Mouse (Mus musculus) forebrain, embryonic 11.5 days (tissue): ENCODE data around the gene Dpy19l1. TPM values are rescaled to one million over a fixed set of nuclear protein-coding genes. Genes with fewer than 3 reads are reported as not detected.
A peak's percentile ranks its signal among the peaks of the same experiment; 100 is the strongest.

Experiments used
- ATAC-seq: fragments of 200-750 bp; cut with Nextera tagmentation; replicated peaks from 2 replicates; pipeline ENCODE4 v1.8.0; 2017; ENCODE audit warnings: moderate TSS enrichment; ENCODE audit not compliant: low FRiP score
- DNase-seq: peaks from one replicate; pipeline ENCODE4 v3.0.0-alpha.2; 2017; ENCODE audit warnings: low spot score
- H3K27ac ChIP-seq: fragments of 300-500 bp; sonication (generic); 2 replicates; pipeline ENCODE4 v1.5.1; 2014; ENCODE audit warnings: low read depth, low read length
- H3K27me3 ChIP-seq: fragments of 300-500 bp; sonication (generic); 2 replicates; pipeline ENCODE4 v1.6.1; 2014; ENCODE audit warnings: mild to moderate bottlenecking, low read length, mixed read lengths; ENCODE audit not compliant: control insufficient read depth, insufficient read depth
- H3K36me3 ChIP-seq: fragments of 300-500 bp; sonication (generic); 2 replicates; pipeline ENCODE4 v1.6.1; 2014; ENCODE audit warnings: mild to moderate bottlenecking, low read length, moderate library complexity, mixed read lengths; ENCODE audit not compliant: control insufficient read depth, insufficient read depth
- H3K4me1 ChIP-seq: fragments of 300-500 bp; sonication (generic); replicated peaks from 2 replicates; pipeline ENCODE4 v1.6.1; 2014; ENCODE audit warnings: low read length, mixed read lengths; ENCODE audit not compliant: control insufficient read depth, insufficient read depth
- H3K4me2 ChIP-seq: fragments of 300-500 bp; sonication (generic); 2 replicates; pipeline ENCODE4 v1.6.1; 2014; ENCODE audit warnings: low read depth, mild to moderate bottlenecking, low read length, moderate library complexity, mixed read lengths; ENCODE audit not compliant: severe bottlenecking
- H3K4me3 ChIP-seq: fragments of 300-500 bp; sonication (generic); 2 replicates; pipeline ENCODE4 v1.5.1; 2014; ENCODE audit warnings: low read depth, low read length
- H3K9ac ChIP-seq: fragments of 300-500 bp; sonication (generic); 2 replicates; pipeline ENCODE4 v1.6.1; 2014; ENCODE audit warnings: low read length
- H3K9me3 ChIP-seq: fragments of 300-500 bp; sonication (generic); 2 replicates; pipeline ENCODE4 v1.6.1; 2016; ENCODE audit warnings: low read length, mixed read lengths; ENCODE audit not compliant: control insufficient read depth
- WGBS: fragments of 180-500 bp; shearing (Covaris S2); extraction: QIAGEN DNeasy Blood & Tissue Kit; methylation state at CpG from one replicate; pipeline ENCODE4 v1.1.7; 2014; 5-methylcytosine and 5-hydroxymethylcytosine counted together
- polyA plus RNA-seq: library from polyadenylated mRNA; unstranded; fragments of >200 nt; fragmentation: Nextera tagmentation; extraction: Ambion mirVana; gene quantifications from 2 replicates; pipeline ENCODE4 v1.2.1, GENCODE M21; 2014

Dpy19l1 gene
- 21.5 and 24.2 TPM in 2 replicates for polyA plus RNA-seq

DNA sequence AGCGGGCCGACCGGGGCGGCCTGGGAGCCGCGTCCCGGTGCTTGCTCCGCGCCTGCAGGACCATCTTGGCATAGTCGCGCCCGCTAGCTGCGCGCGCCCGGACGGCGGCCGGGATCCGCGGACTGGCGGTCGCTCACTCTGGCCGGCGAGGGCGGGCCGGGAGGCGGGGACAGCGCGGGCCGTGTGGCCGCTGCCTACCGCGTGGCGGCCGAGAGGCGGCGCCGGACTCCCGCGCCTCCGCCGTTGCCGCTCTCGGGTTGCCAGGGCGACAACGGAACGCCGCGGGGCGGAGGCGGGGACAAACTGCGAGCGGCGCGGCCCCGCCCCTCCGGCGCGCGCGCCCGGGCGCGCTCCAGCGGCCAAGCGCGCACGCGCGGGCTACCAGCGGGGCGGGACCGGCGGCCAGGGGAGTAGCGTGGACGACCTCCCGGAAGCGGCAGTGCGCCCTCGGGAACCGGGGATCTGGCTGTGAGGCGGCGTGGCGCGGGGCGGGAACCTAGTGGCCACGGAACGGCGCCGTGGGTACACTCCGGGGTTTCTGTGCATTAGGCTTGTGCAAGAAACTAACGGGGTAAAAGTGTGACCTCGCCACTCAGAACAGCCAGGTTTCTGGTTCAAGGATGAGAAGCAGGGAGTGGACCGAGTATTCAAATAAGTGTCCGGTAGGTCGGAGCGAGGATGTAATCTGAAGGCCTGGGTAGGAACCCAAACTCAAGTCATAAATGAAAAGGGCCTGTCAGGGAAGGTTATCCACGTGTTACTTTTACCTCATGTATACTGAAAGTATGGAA, at the start of gene Dpy19l1:
TSS of gene Dpy19l1 (minus strand) at position 74 of the 791 bp plus-strand sequence.
- Histone ChIP-seq H3K9me3 (no peaks in the 10 kb centered on the region), H3K4me1 (peaks cover 8% of the 10 kb centered on the region; the same call in 1 of the 2 replicates), H3K4me3 (peak within 1 kb of the TSS; percentile 73), H3K4me2 (peak within 1 kb of the TSS; percentile 77), H3K27ac (peak within 1 kb of the TSS; percentile 75), H3K27me3 (no peaks in the 10 kb centered on the region), H3K36me3 (no peaks in the 10 kb centered on the region), H3K9ac (peak within 1 kb of the TSS; percentile 79)
- WGBS = under 1% methylated on average over 87 of the region's 99 CpGs
- DNase-seq (peak; percentile 96), ATAC-seq (peak; percentile 98)

GRCm38 (mm10) chr9:24538159-24538558, 35.2 kb upstream of the Dpy19l1 start:
- H3K9ac ChIP-seq = no peak overlapping the region
- H3K4me3 ChIP-seq = no peak overlapping the region
- no peaks in the 10 kb centered on the region for H3K4me1 ChIP-seq
- WGBS = 49% methylated on average over 2 of the region's 2 CpGs
- H3K4me2 ChIP-seq = no peak overlapping the region
- H3K9me3 ChIP-seq = no peaks in the 10 kb centered on the region
- H3K27me3 ChIP-seq = no peaks in the 10 kb centered on the region
- ATAC-seq = no peak
- no peaks in the 10 kb centered on the region for H3K36me3 ChIP-seq
- H3K27ac ChIP-seq = no peak overlapping the region
- no peak for DNase-seq

DNA sequence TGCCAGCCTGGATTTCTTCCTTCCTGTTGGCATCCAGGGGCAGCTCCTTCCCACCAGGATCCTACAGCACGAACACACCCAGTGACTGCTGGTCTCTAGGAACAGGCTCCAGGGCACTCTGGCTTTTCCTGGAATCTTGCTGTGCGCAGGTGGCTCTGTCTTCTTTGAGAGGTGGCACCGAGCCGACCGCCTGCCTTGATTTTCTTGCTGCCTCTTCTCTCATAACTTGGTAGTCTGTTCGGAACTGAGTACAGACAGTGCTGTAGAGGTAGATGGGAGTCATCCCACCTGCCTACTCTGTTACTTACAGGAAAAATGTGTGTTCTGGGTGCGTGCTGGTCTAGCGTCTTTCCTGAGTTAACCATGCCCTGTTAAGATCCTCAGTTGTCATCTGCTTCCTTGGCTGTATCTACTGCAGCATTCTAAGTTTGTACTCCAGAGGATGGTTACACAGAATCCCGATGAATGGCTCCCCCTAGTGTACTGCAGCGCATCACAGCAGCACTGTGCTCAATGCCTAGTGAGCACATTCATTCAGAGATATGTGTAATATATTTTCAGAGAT, 13.7 kb upstream of the Dpy19l1 start:
- Histone ChIP-seq H3K27me3 (no peaks in the 10 kb centered on the region), H3K4me3 (no peak overlapping the region), H3K4me2 (no peak overlapping the region), H3K9me3 (no peaks in the 10 kb centered on the region), H3K4me1 (no peaks in the 10 kb centered on the region), H3K36me3 (no peaks in the 10 kb centered on the region), H3K27ac (no peak overlapping the region), H3K9ac (no peak overlapping the region)
- peak; percentile 71 for ATAC-seq
- 63% methylated on average over 10 of the region's 10 CpGs for WGBS
- peak; percentile 60 for DNase-seq

GRCm38 (mm10) chr9:24514078-24514469, 11.1 kb upstream of the Dpy19l1 start:
- H3K9ac ChIP-seq = no peak overlapping the region
- H3K36me3 ChIP-seq = no peaks in the 10 kb centered on the region
- no peak overlapping the region for H3K4me3 ChIP-seq
- H3K27ac ChIP-seq = no peak overlapping the region
- WGBS = 81% methylated on average over 5 of the region's 5 CpGs
- H3K4me1 ChIP-seq = no peaks in the 10 kb centered on the region
- H3K27me3 ChIP-seq = no peaks in the 10 kb centered on the region
- ATAC-seq (no peak), DNase-seq (no peak)
- H3K9me3 ChIP-seq = no peaks in the 10 kb centered on the region
- H3K4me2 ChIP-seq = no peak overlapping the region

DNA sequence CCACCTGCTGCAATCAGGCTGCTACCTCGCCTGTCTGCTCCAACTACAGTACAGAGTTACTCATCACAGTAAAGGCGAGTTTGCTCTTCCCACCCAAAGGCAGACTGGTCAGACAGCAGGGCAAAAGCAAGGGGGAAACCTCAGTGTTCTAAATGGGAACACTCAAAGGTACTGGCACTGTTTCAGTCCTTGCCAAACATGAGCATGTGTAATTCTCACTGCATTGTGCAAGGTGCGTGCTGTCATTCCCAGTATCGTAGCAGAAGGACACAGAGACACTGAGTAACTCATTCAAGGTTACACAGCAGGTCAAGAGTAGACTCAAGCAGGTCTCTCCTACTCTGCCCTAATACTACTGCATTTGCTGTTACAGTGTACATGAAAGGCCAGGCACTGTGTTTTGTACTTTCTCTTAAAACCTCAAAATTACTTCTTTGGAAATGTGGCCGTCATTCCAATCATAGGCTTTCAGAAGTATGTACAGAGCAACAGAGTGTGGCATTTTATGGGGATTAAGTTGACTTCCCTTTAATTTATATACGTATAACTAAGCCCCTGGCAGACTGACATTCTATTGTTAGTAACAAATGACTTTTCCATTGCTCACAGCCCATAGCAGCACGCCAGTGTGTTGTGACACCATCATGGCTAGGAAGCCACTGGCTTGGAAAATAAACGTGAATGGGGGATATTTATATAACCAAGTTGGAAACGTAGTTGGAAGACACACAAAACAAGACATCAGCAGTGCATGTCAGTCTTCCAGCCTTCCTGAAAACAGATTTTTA, 10.5 kb upstream of the Dpy19l1 start:
- H3K27ac ChIP-seq = no peak overlapping the region
- DNase-seq (no peak), ATAC-seq (no peak)
- H3K27me3 ChIP-seq = no peaks in the 10 kb centered on the region
- no peaks in the 10 kb centered on the region for H3K9me3 ChIP-seq
- no peak overlapping the region for H3K4me2 ChIP-seq
- H3K36me3 ChIP-seq = no peaks in the 10 kb centered on the region
- H3K4me1 ChIP-seq = no peaks in the 10 kb centered on the region
- H3K4me3 ChIP-seq = no peak overlapping the region
- WGBS = 80% methylated on average over 9 of the region's 9 CpGs
- H3K9ac ChIP-seq = no peak overlapping the region

DNA sequence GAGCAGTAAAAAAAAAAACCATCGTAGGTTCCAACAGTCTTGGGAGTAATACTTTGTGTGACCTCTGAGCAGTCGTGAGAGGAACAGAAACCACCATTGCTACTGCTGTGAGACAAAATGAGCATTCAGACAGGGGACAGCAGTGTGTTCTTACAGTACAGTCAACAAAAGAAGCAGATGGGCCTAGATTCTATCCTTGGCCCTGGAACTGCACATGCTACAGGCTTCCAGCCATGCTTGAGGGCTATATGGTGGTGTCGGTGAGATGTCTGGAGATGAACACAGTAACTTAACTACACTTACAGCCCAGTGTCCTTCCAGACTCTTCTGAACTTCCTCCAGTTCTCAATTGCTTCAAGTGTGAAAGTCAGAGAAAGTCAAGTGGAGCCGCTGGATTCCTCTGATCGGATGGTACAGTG, 9.2 kb upstream of the Dpy19l1 start:
- Histone ChIP-seq H3K4me2 (no peak overlapping the region), H3K9me3 (no peaks in the 10 kb centered on the region), H3K27ac (no peak overlapping the region), H3K9ac (no peak overlapping the region), H3K4me1 (no peaks in the 10 kb centered on the region), H3K36me3 (no peaks in the 10 kb centered on the region), H3K4me3 (no peak overlapping the region), H3K27me3 (no peaks in the 10 kb centered on the region)
- 90% methylated on average over 5 of the region's 5 CpGs for WGBS
- ATAC-seq (no peak), DNase-seq (no peak)

DNA sequence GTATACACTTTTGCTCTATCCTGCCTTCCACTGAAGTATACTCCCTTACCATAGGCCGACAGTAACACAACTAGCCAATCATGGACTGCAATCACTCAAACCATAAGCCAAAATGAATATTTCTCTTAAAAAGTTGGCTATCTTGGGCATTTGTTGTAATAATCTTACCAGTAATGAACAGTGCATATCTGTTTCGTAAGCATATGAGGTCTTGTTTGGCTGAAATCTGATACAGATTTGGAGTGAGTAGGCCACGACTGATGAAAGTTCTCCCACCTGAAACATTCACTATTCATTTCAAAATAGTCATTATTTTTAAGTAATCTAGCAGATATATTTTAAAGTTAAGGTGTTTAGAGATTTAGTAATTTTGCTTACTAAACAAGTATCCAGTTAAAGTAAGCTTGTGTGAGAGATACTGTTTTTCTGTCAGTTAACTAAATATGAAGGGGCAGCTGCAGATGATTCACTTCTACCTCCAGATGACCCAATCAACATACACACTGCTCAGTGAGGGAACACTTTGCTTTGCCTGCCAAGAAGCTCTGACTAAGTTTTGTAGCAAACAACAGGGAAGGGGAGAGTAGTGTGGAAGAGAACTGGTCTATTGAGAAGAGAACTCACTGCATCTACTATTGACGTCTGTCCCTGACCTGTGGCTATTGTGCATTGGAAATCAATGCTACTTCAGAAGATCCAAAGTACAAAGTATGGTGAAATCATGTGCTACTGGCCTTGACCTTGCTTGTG, 8.6 kb upstream of the Dpy19l1 start:
- DNase-seq (no peak), ATAC-seq (no peak)
- no peaks in the 10 kb centered on the region for H3K36me3 ChIP-seq
- no peak overlapping the region for H3K4me2 ChIP-seq
- H3K27ac ChIP-seq = no peak overlapping the region
- WGBS = 87% methylated on average over 4 of the region's 4 CpGs
- H3K4me3 ChIP-seq = no peak overlapping the region
- H3K27me3 ChIP-seq = no peaks in the 10 kb centered on the region
- no peaks in the 10 kb centered on the region for H3K9me3 ChIP-seq
- no peak overlapping the region for H3K9ac ChIP-seq
- H3K4me1 ChIP-seq = no peaks in the 10 kb centered on the region

- DNase-seq = no peak
- no peak for ATAC-seq
- WGBS = 98% methylated on average over 4 of the region's 4 CpGs
These were observed 5.9 kb upstream of the Dpy19l1 start for GRCm38 (mm10) chr9:24508880-24509279.

More at GRCm38 (mm10) chr9:24508880-24509279, 5.9 kb upstream of the Dpy19l1 start:
- H3K9ac ChIP-seq = no peak overlapping the region
- no peak overlapping the region for H3K4me2 ChIP-seq
- H3K27me3 ChIP-seq = no peaks in the 10 kb centered on the region
- H3K4me1 ChIP-seq = peaks cover 1% of the 10 kb centered on the region; the same call in 1 of the 2 replicates
- H3K4me3 ChIP-seq = no peak overlapping the region
- H3K36me3 ChIP-seq = no peaks in the 10 kb centered on the region
- H3K27ac ChIP-seq = no peak overlapping the region
- H3K9me3 ChIP-seq = no peaks in the 10 kb centered on the region
